Mouse (Mus musculus) liver, embryonic 15.5 days (tissue): Measurements from ENCODE around the gene Scaper. TPM values are rescaled to one million over a fixed set of nuclear protein-coding genes. Genes with fewer than 3 reads are reported as not detected.

ENCODE experiments used
- ATAC-seq: fragments of 200-750 bp; cut with Nextera tagmentation; 2 replicates; pipeline ENCODE4 v1.8.0; 2017; ENCODE audit warnings: moderate number of reproducible peaks, mild to moderate bottlenecking, moderate library complexity; ENCODE audit not compliant: insufficient read depth
- H3K27ac ChIP-seq: fragments of 300-500 bp; sonication (generic); replicated peaks from 2 replicates; pipeline ENCODE4 v1.5.1; 2015; ENCODE audit warnings: mild to moderate bottlenecking, inconsistent platforms
- H3K27me3 ChIP-seq: fragments of 300-500 bp; sonication (generic); 2 replicates; pipeline ENCODE4 v1.6.1; 2015; ENCODE audit warnings: mild to moderate bottlenecking, inconsistent platforms
- H3K36me3 ChIP-seq: fragments of 300-500 bp; sonication (generic); replicated peaks from 2 replicates; pipeline ENCODE4 v1.6.1; 2015; ENCODE audit warnings: moderate library complexity, mild to moderate bottlenecking, inconsistent platforms
- H3K4me1 ChIP-seq: fragments of 300-500 bp; sonication (generic); replicated peaks from 2 replicates; pipeline ENCODE4 v1.6.1; 2015; ENCODE audit warnings: inconsistent platforms
- H3K4me2 ChIP-seq: fragments of 300-500 bp; sonication (generic); 2 replicates; pipeline ENCODE4 v1.6.1; 2015; ENCODE audit warnings: moderate library complexity, mild to moderate bottlenecking, inconsistent platforms
- H3K4me3 ChIP-seq: fragments of 300-500 bp; sonication (generic); replicated peaks from 2 replicates; pipeline ENCODE4 v1.5.1; 2015; ENCODE audit warnings: mild to moderate bottlenecking, inconsistent platforms
- H3K9ac ChIP-seq: fragments of 300-500 bp; sonication (generic); 2 replicates; pipeline ENCODE4 v1.6.1; 2015; ENCODE audit warnings: moderate library complexity, mild to moderate bottlenecking, inconsistent platforms
- H3K9me3 ChIP-seq: fragments of 300-500 bp; sonication (generic); replicated peaks from 2 replicates; pipeline ENCODE4 v1.6.1; 2016; ENCODE audit warnings: inconsistent platforms
- whole genome bisulfite sequencing: fragments of 180-500 bp; shearing (Covaris S2); methylation state at CpG from one replicate; pipeline ENCODE4 v1.1.7; 2015; ENCODE audit warnings: mixed read lengths; ENCODE audit not compliant: insufficient replicate concordance; 5-methylcytosine and 5-hydroxymethylcytosine counted together
- polyA plus RNA-seq: library from polyadenylated mRNA; unstranded; fragments of >200 nt; fragmentation: Nextera tagmentation; extraction: Ambion mirVana; gene quantifications from 2 replicates; pipeline ENCODE4 v1.2.1, GENCODE M21; 2015

Scaper gene
- polyA plus RNA-seq, result 1.6 and 2.0 TPM in 2 replicates

DNA sequence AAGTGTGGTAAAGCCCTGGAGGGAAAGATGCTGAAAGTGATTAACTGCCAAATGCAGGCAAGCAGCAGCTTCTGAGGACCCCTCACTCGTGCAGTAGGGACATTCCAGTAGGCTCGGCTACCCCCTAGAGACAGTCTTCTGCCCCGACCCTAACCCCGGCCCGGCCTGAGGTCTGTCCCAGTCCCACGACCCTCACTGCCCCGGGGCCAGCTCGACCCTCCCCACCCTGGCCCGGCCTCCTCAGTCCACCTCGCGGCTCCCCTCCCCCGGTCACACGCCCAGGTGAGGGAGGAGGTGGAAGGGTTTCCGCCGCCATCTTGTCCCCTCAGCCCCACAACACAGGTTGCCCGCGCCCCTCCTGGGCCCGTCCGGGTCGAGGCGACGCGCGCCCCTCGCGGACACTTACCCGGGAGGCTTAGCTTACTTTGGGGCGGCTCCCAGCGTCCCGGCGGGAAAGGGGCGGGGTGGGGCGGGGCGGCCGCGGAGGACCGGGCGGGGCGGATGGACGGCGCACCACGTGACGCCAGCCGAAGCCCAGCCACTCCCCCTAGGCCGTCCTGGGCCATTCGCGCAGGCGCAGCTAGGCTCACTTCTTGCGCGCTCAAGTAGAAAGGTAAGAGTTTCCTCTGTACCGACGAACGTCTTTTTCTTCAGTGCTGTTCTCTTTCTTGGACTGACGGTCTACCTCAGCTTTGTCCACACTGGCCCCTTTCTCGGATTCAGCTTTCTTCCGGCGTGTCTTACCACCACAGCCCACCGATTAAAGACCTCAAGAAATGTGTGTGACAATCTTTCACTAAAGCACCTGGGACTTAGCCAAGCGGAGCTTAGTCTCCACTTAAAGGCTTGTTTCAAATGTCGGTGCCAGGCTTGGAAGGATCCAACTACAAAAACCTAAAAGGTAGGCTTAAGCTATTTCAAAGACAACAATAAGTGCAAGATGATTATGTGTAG, at the start of gene Scaper:
Gene Scaper (minus strand): TSS at position 456 of the 954 bp plus-strand sequence.
- under 1% methylated on average over 58 of the region's 60 CpGs for WGBS
- H3K27ac ChIP-seq, result peak within 1 kb of the TSS; percentile 70
- H3K36me3 ChIP-seq, result no peaks in the 10 kb centered on the region
- peak within 1 kb of the TSS; percentile 97 for H3K4me2 ChIP-seq
- no peaks in the 10 kb centered on the region for H3K9me3 ChIP-seq
- peak; percentile 98 for ATAC-seq
- peak within 1 kb of the TSS; percentile 85 for H3K9ac ChIP-seq
- no peaks in the 10 kb centered on the region for H3K27me3 ChIP-seq
- peaks cover 26% of the 10 kb centered on the region for H3K4me1 ChIP-seq
- peak within 1 kb of the TSS; percentile 80 for H3K4me3 ChIP-seq

DNA sequence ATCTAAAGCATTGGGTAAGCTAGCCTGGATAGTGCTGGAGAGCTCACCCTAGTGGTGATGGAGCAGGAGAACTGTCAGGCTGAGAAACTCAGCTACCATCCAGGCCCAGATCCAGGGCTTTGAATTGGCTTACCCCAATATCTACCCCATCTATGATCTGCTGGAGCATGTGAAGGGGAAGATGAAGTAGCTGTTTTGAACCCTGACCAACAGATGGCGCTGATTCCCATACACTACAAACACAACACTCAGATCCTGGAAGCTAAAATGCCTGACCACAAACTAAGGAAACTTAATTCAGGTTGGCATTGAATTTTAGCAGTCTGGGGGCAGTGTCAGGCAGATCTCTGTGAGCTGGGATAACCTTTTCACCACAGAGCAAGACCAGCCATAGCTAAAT, 8.9 kb upstream of the Scaper start:
- Histone ChIP-seq H3K4me2 (no peak overlapping the region), H3K27ac (no peak overlapping the region), H3K4me1 (no peaks in the 10 kb centered on the region), H3K4me3 (no peak overlapping the region), H3K36me3 (no peaks in the 10 kb centered on the region), H3K9ac (no peak overlapping the region), H3K27me3 (no peaks in the 10 kb centered on the region), H3K9me3 (no peaks in the 10 kb centered on the region)
- ATAC-seq, result no peak
- 15% methylated on average over 1 of the region's 1 CpGs for WGBS

- H3K4me3 ChIP-seq, result no peak overlapping the region
- no peak for ATAC-seq
- H3K36me3 ChIP-seq, result no peaks in the 10 kb centered on the region
Measured at GRCm38 (mm10) chr9:55941356-55941755, 3.4 kb upstream of the Scaper start.

DNA sequence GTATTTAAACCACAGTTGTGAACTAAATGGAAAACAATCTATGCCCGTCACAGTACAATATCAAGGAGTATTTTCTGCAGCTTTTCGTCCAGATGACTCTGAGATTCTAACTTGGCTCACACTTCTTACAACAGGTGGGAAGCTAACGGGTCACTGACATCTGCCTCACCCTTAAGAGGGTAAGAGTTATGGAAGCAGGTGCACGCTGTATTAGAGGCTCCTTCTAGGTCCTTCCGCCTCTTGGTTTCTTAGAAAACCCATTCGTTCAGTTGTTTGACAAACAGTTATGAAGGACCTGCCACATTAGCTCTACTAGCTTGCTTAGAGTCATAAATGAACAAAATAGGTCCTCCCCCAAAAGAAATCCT, 683 bp upstream of the Scaper start:
- H3K27ac ChIP-seq, result peak overlapping the region; percentile 70; the same call in 1 of the 2 replicates
- no peaks in the 10 kb centered on the region for H3K9me3 ChIP-seq
- peak overlapping the region; percentile 80 for H3K4me3 ChIP-seq
- H3K4me2 ChIP-seq, result peak overlapping the region; percentile 97
- H3K9ac ChIP-seq, result peak overlapping the region; percentile 74
- no peaks in the 10 kb centered on the region for H3K27me3 ChIP-seq
- 31% methylated on average over 6 of the region's 6 CpGs for WGBS
- peaks cover 26% of the 10 kb centered on the region for H3K4me1 ChIP-seq
- H3K36me3 ChIP-seq, result no peaks in the 10 kb centered on the region
- ATAC-seq, result peak; percentile 7; the same call in 1 of the 2 replicates

More at GRCm38 (mm10) chr9:55941356-55941755, 3.4 kb upstream of the Scaper start:
- H3K4me2 ChIP-seq, result no peak overlapping the region
- H3K9ac ChIP-seq, result no peak overlapping the region
- H3K4me1 ChIP-seq, result peaks cover 26% of the 10 kb centered on the region
- no peak overlapping the region for H3K27ac ChIP-seq
- no peaks in the 10 kb centered on the region for H3K9me3 ChIP-seq
- no peaks in the 10 kb centered on the region for H3K27me3 ChIP-seq

- Histone ChIP-seq H3K4me2 (peak overlapping the region; percentile 97), H3K27ac (no peak overlapping the region), H3K27me3 (no peaks in the 10 kb centered on the region), H3K9me3 (no peaks in the 10 kb centered on the region), H3K4me1 (peaks cover 26% of the 10 kb centered on the region), H3K36me3 (no peaks in the 10 kb centered on the region), H3K4me3 (peak overlapping the region; percentile 80), H3K9ac (peak overlapping the region; percentile 85; the same call in 1 of the 2 replicates)
- no peak for ATAC-seq
- WGBS, result 41% methylated on average over 5 of the region's 5 CpGs
Measured at GRCm38 (mm10) chr9:55937224-55937663, 675 bp downstream of the Scaper start.

DNA sequence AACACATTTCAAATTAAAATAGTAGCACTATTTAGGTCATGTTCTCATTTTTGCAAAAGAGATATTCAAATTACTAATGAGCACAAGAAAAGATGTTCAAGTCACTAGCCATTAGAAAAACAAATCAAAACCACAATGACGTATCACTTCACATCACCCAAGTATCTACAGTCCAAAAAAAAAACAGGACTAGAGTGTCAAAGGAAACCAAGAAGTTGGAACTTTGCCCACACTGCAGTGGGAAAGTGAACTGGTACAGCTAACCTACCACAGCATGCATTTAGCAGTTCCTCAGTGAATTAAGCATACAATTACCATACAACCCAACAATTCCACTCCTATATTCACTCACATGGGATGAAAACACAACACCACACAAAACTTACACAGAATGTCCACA, 5.4 kb downstream of the Scaper start:
- H3K9ac ChIP-seq, result no peak overlapping the region
- ATAC-seq, result no peak
- no peaks in the 10 kb centered on the region for H3K36me3 ChIP-seq
- peaks cover 7% of the 10 kb centered on the region for H3K4me1 ChIP-seq
- WGBS, result 59% methylated on average over 1 of the region's 1 CpGs
- H3K27ac ChIP-seq, result no peak overlapping the region
- no peaks in the 10 kb centered on the region for H3K9me3 ChIP-seq
- no peaks in the 10 kb centered on the region for H3K27me3 ChIP-seq
- H3K4me3 ChIP-seq, result no peak overlapping the region
- H3K4me2 ChIP-seq, result no peak overlapping the region

- Histone ChIP-seq H3K36me3 (no peaks in the 10 kb centered on the region), H3K9me3 (no peaks in the 10 kb centered on the region), H3K27ac (no peak overlapping the region), H3K4me1 (no peaks in the 10 kb centered on the region), H3K27me3 (no peaks in the 10 kb centered on the region), H3K4me2 (no peak overlapping the region), H3K4me3 (no peak overlapping the region), H3K9ac (no peak overlapping the region)
- no peak for ATAC-seq
- WGBS, result 69% methylated on average over 3 of the region's 3 CpGs
Measured at GRCm38 (mm10) chr9:55918579-55918978, 19.3 kb downstream of the Scaper start.

DNA sequence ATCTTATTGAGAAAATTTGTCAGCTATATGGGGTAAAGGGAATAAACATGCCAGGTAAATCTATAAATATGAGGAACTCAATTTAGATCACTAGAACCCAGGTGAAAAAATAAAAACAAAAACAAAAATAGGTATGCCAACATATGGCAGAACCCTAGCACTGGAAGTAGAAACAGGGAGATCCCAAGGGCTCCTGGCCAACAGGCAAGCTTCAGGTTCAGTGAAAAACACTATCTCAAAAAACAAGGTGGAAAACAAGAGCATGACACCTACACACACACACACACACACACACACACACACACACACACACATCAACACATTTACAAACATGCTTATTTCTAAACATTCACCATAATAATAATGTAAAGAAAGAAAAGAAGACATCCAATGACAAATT, 21.2 kb downstream of the Scaper start:
- Histone ChIP-seq H3K4me2 (no peak overlapping the region), H3K9ac (no peak overlapping the region), H3K4me1 (no peaks in the 10 kb centered on the region), H3K36me3 (no peaks in the 10 kb centered on the region), H3K27ac (no peak overlapping the region), H3K9me3 (no peaks in the 10 kb centered on the region), H3K4me3 (no peak overlapping the region), H3K27me3 (no peaks in the 10 kb centered on the region)
- no peak for ATAC-seq

- 83% methylated on average over 2 of the region's 2 CpGs for WGBS
- H3K9ac ChIP-seq, result no peak overlapping the region
- ATAC-seq, result no peak
- H3K4me3 ChIP-seq, result no peak overlapping the region
- H3K4me1 ChIP-seq, result no peaks in the 10 kb centered on the region
- H3K27ac ChIP-seq, result no peak overlapping the region
- no peaks in the 10 kb centered on the region for H3K36me3 ChIP-seq
- no peaks in the 10 kb centered on the region for H3K27me3 ChIP-seq
- H3K9me3 ChIP-seq, result no peaks in the 10 kb centered on the region
- H3K4me2 ChIP-seq, result no peak overlapping the region
Measured at GRCm38 (mm10) chr9:55911481-55911880, 26.4 kb downstream of the Scaper start.

- Histone ChIP-seq H3K9ac (no peak overlapping the region), H3K4me2 (no peak overlapping the region), H3K27me3 (no peaks in the 10 kb centered on the region), H3K36me3 (no peaks in the 10 kb centered on the region), H3K4me3 (no peak overlapping the region), H3K9me3 (no peaks in the 10 kb centered on the region), H3K4me1 (peaks cover 3% of the 10 kb centered on the region; the same call in 1 of the 2 replicates), H3K27ac (no peak overlapping the region)
- no peak for ATAC-seq
- WGBS, result 69% methylated on average over 2 of the region's 2 CpGs
Measured at GRCm38 (mm10) chr9:55902964-55903363, 35.0 kb downstream of the Scaper start.

DNA sequence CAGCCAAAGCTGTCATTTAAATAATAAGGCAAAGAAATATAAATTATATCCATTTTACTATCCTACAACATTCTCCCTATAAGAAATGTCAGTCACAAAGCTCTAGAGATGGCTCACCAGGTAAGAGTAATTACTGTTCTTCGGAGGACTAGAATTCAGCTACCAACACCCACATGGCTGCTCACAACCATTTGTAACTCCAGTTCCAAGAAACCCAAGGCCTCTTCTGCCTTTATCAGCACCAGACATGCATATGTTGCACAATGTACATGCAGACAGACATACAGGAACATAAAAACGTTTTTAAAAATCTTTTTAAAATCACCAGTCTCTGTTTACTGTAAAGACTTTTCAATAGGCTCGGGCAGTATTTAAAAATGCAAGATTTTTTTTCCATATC, 36.3 kb downstream of the Scaper start:
- H3K4me2 ChIP-seq, result no peak overlapping the region
- no peaks in the 10 kb centered on the region for H3K36me3 ChIP-seq
- no peak overlapping the region for H3K4me3 ChIP-seq
- ATAC-seq, result no peak
- no peaks in the 10 kb centered on the region for H3K9me3 ChIP-seq
- peaks cover 3% of the 10 kb centered on the region; the same call in 1 of the 2 replicates for H3K4me1 ChIP-seq
- no peak overlapping the region for H3K27ac ChIP-seq
- H3K9ac ChIP-seq, result no peak overlapping the region
- whole genome bisulfite sequencing, result 29% methylated on average over 3 of the region's 3 CpGs
- H3K27me3 ChIP-seq, result no peaks in the 10 kb centered on the region
